Mouse (Mus musculus): ENCODE data around the gene Dab2ip. TPM values are rescaled to one million over a fixed set of nuclear protein-coding genes. Genes with fewer than 3 reads are reported as not detected.

The Dab2ip gene
- polyA plus RNA-seq, 1 experiment from 2014 or later, result 42.3 TPM

DNA sequence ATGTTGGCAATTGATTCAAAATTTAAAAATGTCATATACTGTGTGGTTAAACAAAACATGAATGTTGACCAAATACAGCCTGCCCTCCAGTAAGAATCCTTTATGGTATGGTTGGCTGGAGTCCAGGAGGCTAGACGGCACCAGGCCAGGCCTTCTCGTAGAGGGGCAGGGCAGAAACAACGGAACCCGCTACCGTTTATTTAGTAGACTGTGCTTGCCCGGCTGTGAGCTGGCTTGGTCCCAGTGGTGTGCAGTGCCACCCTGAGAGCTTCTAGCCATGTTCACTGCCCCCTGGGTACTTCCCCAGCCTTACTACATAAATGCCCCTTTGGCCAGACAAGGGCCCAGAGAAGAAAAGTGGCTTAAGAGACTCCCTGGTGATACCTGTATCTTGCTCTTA is 122.8 kb downstream of the Dab2ip start:
- 83% methylated on average over 6 of the region's 6 CpGs for WGBS
- H3K9ac ChIP-seq (ENCODE audit: low read length), result no peak overlapping the region
- H3K9me3 ChIP-seq (ENCODE audit: control insufficient read depth, low read length), result no peaks in the 10 kb centered on the region
- H3K27ac ChIP-seq (ENCODE audit: low read depth, low read length), result no peak overlapping the region
- H3K4me2 ChIP-seq, result no peak overlapping the region
- H3K27me3 ChIP-seq (ENCODE audit: control insufficient read depth, insufficient read depth, low read length), result no peaks in the 10 kb centered on the region
- ATAC-seq (ENCODE audit: low FRiP score) (no peak), DNase-seq (ENCODE audit: low spot score, missing footprints) (no peak)
- H3K4me3 ChIP-seq (ENCODE audit: low read depth, low read length), result no peak overlapping the region
- H3K4me1 ChIP-seq (ENCODE audit: control insufficient read depth, insufficient read depth, low read length), result peaks cover 44% of the 10 kb centered on the region
- no peaks in the 10 kb centered on the region; the same call in 1 of the 2 replicates for H3K36me3 ChIP-seq (ENCODE audit: control insufficient read depth, insufficient read depth, low read length)

DNA sequence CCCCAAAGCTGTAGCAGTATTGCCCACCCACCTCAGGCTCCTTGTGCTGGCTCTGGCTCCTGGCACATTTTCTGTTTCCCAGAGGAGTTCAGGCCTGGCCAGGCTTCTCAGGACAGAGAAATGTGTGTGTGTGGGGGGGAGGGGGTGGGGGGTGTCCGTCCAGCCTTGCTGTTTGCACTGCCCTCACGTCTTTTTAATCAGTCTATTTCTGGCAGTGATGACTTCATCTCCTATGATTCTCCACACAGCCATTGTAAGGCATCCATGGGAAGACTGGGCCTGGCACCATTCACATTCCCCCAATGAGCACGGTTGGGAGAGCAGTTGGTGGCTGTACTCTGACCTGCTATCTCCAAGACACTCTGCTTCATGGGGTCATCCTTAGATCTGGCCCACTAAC is 125.9 kb downstream of the Dab2ip start:
- Histone ChIP-seq H3K4me2 (no peak overlapping the region), H3K36me3 (ENCODE audit: control insufficient read depth, insufficient read depth, low read length) (no peaks in the 10 kb centered on the region; the same call in 1 of the 2 replicates), H3K4me3 (ENCODE audit: low read depth, low read length) (no peak overlapping the region), H3K9ac (ENCODE audit: low read length) (no peak overlapping the region), H3K4me1 (ENCODE audit: control insufficient read depth, insufficient read depth, low read length) (peaks cover 24% of the 10 kb centered on the region), H3K27me3 (ENCODE audit: control insufficient read depth, insufficient read depth, low read length) (no peaks in the 10 kb centered on the region), H3K9me3 (ENCODE audit: control insufficient read depth, low read length) (no peaks in the 10 kb centered on the region), H3K27ac (ENCODE audit: low read depth, low read length) (no peak overlapping the region)
- 34% methylated on average over 3 of the region's 3 CpGs for WGBS
- DNase-seq (ENCODE audit: low spot score, missing footprints) (no peak), ATAC-seq (ENCODE audit: low FRiP score) (no peak)

DNA sequence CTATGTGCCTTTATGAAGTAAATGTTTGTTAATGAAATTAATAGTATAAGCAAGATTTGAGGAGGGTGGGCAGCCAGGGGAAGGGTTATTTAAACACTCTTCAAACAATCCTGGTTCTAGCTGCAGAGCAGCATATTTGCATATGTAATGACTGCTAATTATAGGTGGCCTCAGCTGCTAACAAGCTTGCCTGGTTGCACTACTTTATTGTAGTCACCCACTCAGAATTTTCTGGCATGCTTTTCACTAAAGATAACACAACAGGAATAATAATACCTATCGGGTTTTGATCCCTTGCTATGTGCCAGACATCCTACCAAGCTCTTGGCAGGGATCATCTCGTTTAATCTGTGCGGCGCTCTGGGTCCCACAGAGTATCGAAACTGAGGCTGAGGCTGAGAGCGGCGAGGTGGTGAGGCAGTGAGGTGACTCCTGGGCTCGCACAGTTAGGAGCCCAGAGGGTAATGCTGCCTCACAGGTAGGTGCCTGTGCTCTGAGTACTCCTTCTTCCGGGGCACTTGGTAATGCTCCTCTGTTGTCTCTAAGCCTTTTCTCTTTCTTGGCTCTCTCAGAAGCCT is 126.8 kb downstream of the Dab2ip start:
- H3K27me3 ChIP-seq (ENCODE audit: control insufficient read depth, insufficient read depth, low read length), result no peaks in the 10 kb centered on the region
- no peak overlapping the region for H3K4me3 ChIP-seq (ENCODE audit: low read depth, low read length)
- H3K9me3 ChIP-seq (ENCODE audit: control insufficient read depth, low read length), result no peaks in the 10 kb centered on the region
- no peaks in the 10 kb centered on the region for H3K36me3 ChIP-seq (ENCODE audit: control insufficient read depth, insufficient read depth, low read length)
- H3K9ac ChIP-seq (ENCODE audit: low read length), result no peak overlapping the region
- H3K4me2 ChIP-seq, result no peak overlapping the region
- peaks cover 21% of the 10 kb centered on the region for H3K4me1 ChIP-seq (ENCODE audit: control insufficient read depth, insufficient read depth, low read length)
- DNase-seq (ENCODE audit: low spot score, missing footprints) (no peak), ATAC-seq (ENCODE audit: low FRiP score) (no peak)
- H3K27ac ChIP-seq (ENCODE audit: low read depth, low read length), result no peak overlapping the region
- WGBS, result 64% methylated on average over 9 of the region's 9 CpGs

DNA sequence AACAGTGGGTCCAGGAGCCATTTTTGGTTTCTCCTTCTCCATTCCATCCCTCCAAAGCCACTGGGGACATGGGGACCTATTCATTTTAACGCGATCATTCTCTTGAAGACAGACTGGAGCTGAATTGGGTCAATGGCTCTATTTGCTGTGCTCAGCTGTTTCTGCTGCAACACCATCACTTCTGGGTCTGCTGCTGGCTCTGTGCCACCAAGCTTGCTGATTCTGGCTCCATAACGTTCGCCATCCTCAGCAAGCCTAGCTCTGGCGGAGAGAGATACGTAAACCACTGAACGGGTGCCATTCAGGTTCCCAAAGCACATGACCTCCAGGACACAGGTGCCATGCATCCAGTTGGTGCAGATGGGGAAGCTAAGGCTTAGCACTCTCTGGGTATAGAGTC is 128.0 kb downstream of the Dab2ip start:
- H3K4me2 ChIP-seq, result no peak overlapping the region
- H3K27ac ChIP-seq (ENCODE audit: low read depth, low read length), result no peak overlapping the region
- DNase-seq (ENCODE audit: low spot score, missing footprints), result no peak
- H3K27me3 ChIP-seq (ENCODE audit: control insufficient read depth, insufficient read depth, low read length), result no peaks in the 10 kb centered on the region
- H3K4me1 ChIP-seq (ENCODE audit: control insufficient read depth, insufficient read depth, low read length), result peaks cover 22% of the 10 kb centered on the region
- no peaks in the 10 kb centered on the region for H3K9me3 ChIP-seq (ENCODE audit: control insufficient read depth, low read length)
- 95% methylated on average over 7 of the region's 7 CpGs for WGBS
- no peak for ATAC-seq (ENCODE audit: low FRiP score)
- no peak overlapping the region for H3K9ac ChIP-seq (ENCODE audit: low read length)
- no peaks in the 10 kb centered on the region for H3K36me3 ChIP-seq (ENCODE audit: control insufficient read depth, insufficient read depth, low read length)
- H3K4me3 ChIP-seq (ENCODE audit: low read depth, low read length), result no peak overlapping the region

DNA sequence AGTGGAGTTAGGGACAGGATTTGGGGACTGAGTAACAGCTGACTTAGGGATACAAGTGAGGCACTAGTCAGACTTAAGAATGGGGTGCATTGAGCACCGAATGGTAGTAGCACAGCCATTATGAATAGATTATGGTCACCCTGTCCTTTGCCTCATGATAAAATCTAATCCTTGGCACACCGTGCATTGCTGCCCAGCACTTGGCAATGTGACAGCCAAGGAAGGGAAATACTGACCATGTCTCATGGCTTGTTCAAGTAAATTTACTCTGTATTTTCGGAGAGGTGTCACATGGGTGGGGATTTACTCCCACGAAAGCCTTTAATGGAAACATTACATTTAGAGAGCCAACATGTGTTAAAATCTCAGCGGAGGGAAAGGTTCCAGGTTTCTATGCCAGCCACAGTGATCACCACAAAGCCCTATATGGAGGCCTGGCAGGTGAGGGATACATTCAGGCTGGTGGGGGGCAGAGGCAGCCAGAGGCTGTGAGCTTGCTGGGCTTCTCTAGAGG is 129.5 kb downstream of the Dab2ip start:
- 89% methylated on average over 5 of the region's 5 CpGs for WGBS
- ATAC-seq (ENCODE audit: low FRiP score), result no peak
- DNase-seq (ENCODE audit: low spot score, missing footprints), result no peak
- Histone ChIP-seq H3K27ac (ENCODE audit: low read depth, low read length) (no peak overlapping the region), H3K4me3 (ENCODE audit: low read depth, low read length) (no peak overlapping the region), H3K4me1 (ENCODE audit: control insufficient read depth, insufficient read depth, low read length) (peaks cover 29% of the 10 kb centered on the region), H3K27me3 (ENCODE audit: control insufficient read depth, insufficient read depth, low read length) (no peaks in the 10 kb centered on the region), H3K36me3 (ENCODE audit: control insufficient read depth, insufficient read depth, low read length) (no peaks in the 10 kb centered on the region), H3K9me3 (ENCODE audit: control insufficient read depth, low read length) (no peaks in the 10 kb centered on the region), H3K9ac (ENCODE audit: low read length) (no peak overlapping the region), H3K4me2 (no peak overlapping the region)

DNA sequence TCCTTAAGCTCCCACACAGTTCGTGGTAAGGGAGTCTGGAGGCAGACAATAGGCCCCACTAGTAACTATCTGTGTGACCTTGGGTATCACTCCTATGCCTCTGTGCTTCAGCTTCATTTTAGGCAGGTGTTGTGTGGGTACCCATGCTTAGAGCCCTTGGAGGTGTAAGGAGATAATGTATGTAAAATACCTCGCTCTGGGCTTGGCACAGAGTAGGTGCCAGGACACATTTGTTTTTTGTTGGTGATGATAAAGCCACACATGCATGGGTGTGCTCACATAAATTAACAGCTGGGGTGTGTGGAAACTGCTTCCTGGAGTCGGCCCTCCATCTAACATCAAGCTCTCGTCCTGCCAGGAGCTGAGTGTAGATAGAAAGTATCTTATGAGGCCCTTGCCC is 130.1 kb downstream of the Dab2ip start:
- Histone ChIP-seq H3K4me1 (ENCODE audit: control insufficient read depth, insufficient read depth, low read length) (peaks cover 29% of the 10 kb centered on the region), H3K36me3 (ENCODE audit: control insufficient read depth, insufficient read depth, low read length) (no peaks in the 10 kb centered on the region), H3K4me2 (no peak overlapping the region), H3K27ac (ENCODE audit: low read depth, low read length) (no peak overlapping the region), H3K9me3 (ENCODE audit: control insufficient read depth, low read length) (no peaks in the 10 kb centered on the region), H3K9ac (ENCODE audit: low read length) (no peak overlapping the region), H3K4me3 (ENCODE audit: low read depth, low read length) (no peak overlapping the region), H3K27me3 (ENCODE audit: control insufficient read depth, insufficient read depth, low read length) (no peaks in the 10 kb centered on the region)
- WGBS, result 82% methylated on average over 4 of the region's 4 CpGs
- ATAC-seq (ENCODE audit: low FRiP score), result no peak
- DNase-seq (ENCODE audit: low spot score, missing footprints), result no peak

DNA sequence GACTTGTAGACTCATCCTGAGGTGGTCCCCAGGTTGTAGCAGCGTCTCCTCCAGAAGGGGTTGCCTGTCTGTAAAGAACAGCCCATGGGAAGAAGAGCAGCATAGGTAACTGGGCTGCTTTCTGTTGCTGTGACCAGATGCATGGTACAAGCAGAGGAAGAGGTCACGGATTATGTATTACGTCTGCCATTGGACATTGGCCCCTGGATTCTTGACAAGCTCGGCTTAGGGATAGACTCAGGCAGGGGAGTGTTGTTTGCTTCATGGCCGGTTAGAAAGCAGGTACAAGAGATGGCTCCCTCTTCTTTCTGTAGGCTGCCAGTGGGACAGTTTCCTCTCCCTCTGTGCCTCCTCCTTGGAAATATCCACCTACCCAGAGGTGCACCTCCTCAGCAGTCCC is 130.5 kb downstream of the Dab2ip start:
- Histone ChIP-seq H3K4me1 (ENCODE audit: control insufficient read depth, insufficient read depth, low read length) (peaks cover 27% of the 10 kb centered on the region), H3K9ac (ENCODE audit: low read length) (no peak overlapping the region), H3K27ac (ENCODE audit: low read depth, low read length) (no peak overlapping the region), H3K36me3 (ENCODE audit: control insufficient read depth, insufficient read depth, low read length) (no peaks in the 10 kb centered on the region), H3K4me2 (no peak overlapping the region), H3K4me3 (ENCODE audit: low read depth, low read length) (no peak overlapping the region), H3K9me3 (ENCODE audit: control insufficient read depth, low read length) (no peaks in the 10 kb centered on the region), H3K27me3 (ENCODE audit: control insufficient read depth, insufficient read depth, low read length) (no peaks in the 10 kb centered on the region)
- 89% methylated on average over 5 of the region's 5 CpGs for WGBS
- no peak for ATAC-seq (ENCODE audit: low FRiP score)
- no peak for DNase-seq (ENCODE audit: low spot score, missing footprints)

DNA sequence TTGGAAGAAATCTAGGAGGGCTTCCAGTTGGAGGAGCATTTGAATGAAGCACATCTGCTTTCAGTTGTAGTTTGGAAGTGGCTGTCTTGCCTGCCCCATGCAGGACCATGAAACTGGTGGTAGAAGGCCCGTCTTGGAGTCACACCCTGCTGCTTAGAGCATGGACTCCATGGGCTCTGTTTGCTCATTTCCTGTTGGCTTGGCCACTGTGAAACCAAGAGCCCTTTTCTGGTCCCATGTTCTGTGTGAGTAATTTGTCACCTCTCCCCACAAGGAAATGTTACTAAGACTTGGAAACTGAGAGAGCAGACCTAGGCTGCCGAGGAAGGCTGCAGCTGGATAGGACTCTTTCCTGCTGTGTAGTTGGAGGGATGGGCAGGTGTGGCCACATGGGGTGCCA is 131.8 kb downstream of the Dab2ip start:
- H3K27me3 ChIP-seq (ENCODE audit: control insufficient read depth, insufficient read depth, low read length), result no peaks in the 10 kb centered on the region
- WGBS, result 74% methylated on average over 2 of the region's 2 CpGs
- H3K36me3 ChIP-seq (ENCODE audit: control insufficient read depth, insufficient read depth, low read length), result no peaks in the 10 kb centered on the region
- H3K4me3 ChIP-seq (ENCODE audit: low read depth, low read length), result no peak overlapping the region
- no peak overlapping the region for H3K9ac ChIP-seq (ENCODE audit: low read length)
- no peak for DNase-seq (ENCODE audit: low spot score, missing footprints)
- no peak overlapping the region for H3K4me2 ChIP-seq
- ATAC-seq (ENCODE audit: low FRiP score), result no peak
- H3K27ac ChIP-seq (ENCODE audit: low read depth, low read length), result no peak overlapping the region
- peaks cover 23% of the 10 kb centered on the region for H3K4me1 ChIP-seq (ENCODE audit: control insufficient read depth, insufficient read depth, low read length)
- no peaks in the 10 kb centered on the region for H3K9me3 ChIP-seq (ENCODE audit: control insufficient read depth, low read length)

DNA sequence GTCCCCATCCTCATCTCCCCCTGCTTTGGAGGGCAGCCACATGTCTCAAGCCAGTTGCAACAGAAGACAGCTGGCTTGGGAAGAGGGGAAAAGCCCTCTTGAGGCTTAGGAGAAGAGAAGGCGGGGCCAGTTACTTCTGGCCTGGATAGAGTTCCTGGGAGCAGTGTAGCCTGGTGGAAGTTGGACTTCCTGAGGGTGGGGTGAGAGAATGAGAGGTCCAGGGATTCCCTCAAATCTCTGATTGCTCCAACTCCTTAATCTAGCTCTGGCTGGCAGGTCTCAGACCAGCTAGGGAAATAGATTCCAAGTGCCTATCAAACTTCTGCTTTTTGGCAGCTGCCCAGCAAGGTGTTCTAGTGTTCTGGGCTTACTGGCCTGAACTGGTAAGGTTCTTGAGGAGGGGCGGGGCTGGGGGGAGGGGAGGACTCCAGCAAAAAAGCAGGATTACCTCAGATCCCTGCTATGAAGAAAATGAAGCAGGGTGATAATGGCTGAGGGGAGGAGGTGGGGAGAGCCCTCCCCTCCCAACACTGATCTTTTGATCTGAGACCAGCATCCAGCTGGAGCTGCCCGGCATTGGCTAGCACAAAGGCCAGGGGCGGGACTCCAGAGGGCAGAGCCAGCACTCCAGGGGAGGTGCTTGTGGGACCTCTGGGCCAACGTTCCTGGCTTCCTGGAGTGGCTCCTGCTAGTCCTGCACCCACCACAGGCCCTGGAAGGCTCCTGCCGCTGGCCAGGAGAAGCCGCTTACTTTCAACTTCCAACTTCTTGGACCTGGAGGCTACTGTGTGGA is 133.4 kb downstream of the Dab2ip start:
- Histone ChIP-seq H3K27ac (ENCODE audit: low read depth, low read length) (peak overlapping the region; percentile 28), H3K4me3 (ENCODE audit: low read depth, low read length) (no peak overlapping the region), H3K36me3 (ENCODE audit: control insufficient read depth, insufficient read depth, low read length) (no peaks in the 10 kb centered on the region), H3K4me2 (no peak overlapping the region), H3K4me1 (ENCODE audit: control insufficient read depth, insufficient read depth, low read length) (peaks cover 37% of the 10 kb centered on the region), H3K9me3 (ENCODE audit: control insufficient read depth, low read length) (no peaks in the 10 kb centered on the region), H3K27me3 (ENCODE audit: control insufficient read depth, insufficient read depth, low read length) (no peaks in the 10 kb centered on the region), H3K9ac (ENCODE audit: low read length) (peak overlapping the region; percentile 18; the same call in 1 of the 2 replicates)
- 9% methylated on average over 7 of the region's 7 CpGs for WGBS
- DNase-seq (ENCODE audit: low spot score, missing footprints) (no peak), ATAC-seq (ENCODE audit: low FRiP score) (peak; percentile 89)

Measured in midbrain, embryonic 11.5 days (tissue).